Mouse (Mus musculus) lung, postnatal 10 days (tissue): Measurements from ENCODE around the gene Aldh5a1.

Experiments
- DNase-seq: peaks from one replicate; pipeline ENCODE4 v3.0.0; 2021

The Aldh5a1 gene

DNA sequence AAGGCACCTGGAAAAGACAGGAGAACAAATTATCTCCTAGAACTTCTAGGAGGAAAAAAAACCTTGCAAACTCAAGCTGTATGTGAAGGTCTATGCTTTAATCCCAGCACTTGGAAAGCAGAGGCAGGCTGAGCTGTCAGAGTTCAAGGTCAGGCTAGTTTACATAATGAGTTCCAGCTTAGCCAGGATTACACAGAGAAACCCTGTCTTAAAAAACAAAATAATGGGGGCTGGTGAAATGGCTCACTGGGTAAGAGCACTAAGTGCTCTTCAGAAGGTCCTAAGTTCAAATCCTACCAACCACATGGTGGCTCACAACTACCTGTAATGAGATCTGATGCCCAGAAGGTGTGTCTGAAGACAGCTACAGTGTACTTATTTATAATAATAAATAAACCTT, 6.9 kb downstream of the Aldh5a1 start:
- no peak for DNase-seq

DNA sequence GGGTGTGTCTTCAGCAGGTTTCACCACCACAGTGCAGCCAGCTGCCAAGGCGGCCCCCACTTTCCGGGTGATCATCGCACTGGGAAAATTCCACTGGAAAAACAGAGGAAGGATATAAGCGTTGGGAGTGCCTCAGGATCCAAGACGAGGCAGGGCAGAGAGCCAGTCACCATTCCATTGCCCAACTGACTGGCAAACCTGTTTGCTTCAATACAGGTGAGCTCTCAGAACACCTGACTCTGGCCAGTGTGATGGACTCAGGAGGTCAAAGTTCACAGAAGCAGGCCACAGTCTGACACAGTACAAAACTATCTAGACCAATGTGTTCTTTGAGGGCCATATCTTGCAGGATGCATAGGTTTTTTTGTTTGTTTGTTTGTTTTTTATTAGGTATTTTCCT, 13.5 kb downstream of the Aldh5a1 start:
- DNase-seq, result no peak

- peak; percentile 48 for DNase-seq
Measured at GRCm38 (mm10) chr13:24921281-24921680, 16.2 kb downstream of the Aldh5a1 start.

DNA sequence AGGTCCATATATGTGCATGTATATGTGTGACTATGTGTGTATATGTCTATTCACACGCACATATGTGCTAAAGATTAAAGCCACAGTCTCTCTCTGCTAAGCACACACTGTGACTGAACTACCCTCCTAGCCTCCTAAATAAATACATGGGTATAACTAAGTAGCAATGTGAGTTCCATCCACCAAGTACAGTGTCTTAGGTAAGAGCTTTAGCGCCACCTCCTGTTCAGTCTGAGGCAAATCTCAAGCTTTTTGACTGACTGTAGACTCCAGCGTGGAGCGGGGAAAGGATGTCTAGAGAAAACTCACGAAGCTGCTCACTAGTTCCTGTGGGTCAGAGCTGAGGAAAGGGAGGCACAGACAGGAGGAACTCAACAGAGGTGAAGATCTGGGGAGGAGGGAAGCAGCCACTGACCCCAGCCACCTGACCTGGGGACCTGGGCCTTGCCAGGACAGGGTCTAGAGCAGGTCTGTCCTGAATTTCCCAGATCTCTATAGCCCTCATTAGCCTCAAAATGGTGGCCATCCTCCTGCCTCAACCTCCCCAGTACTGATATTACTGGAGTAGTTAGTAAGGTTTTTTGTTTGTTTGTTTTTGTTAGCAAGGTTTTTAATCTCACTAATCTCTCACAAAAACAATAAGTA, 17.0 kb downstream of the Aldh5a1 start:
- peak; percentile 78 for DNase-seq

- no peak for DNase-seq
Measured at GRCm38 (mm10) chr13:24915831-24916230, 21.6 kb downstream of the Aldh5a1 start.

GRCm38 (mm10) chr13:24914915-24915314, 22.5 kb downstream of the Aldh5a1 start:
- no peak for DNase-seq

DNA sequence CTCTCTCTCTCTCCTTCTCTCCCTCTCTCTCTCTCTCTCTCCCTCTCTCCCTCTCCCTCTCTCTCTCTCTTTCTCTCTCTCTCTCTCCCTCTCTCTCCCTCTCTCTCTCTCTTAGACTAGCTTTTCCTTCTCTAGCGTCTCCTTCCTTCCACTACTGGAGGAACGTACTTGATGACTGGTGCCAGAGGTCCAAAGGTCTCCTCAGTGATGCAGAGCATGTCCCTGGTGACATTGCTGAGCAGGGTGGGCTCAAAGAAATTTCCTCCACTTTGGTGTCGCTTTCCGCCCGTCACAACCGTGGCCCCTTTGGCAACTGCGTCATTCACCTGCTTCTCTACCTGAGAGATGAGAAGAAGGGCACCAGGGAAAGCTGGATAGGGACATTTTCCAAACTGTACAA, 23.9 kb downstream of the Aldh5a1 start:
- no peak for DNase-seq

- no peak for DNase-seq
Measured at GRCm38 (mm10) chr13:24909112-24909511, 28.3 kb downstream of the Aldh5a1 start.

GRCm38 (mm10) chr13:24906831-24907570, 30.5 kb downstream of the Aldh5a1 start:
- no peak for DNase-seq

- no peak for DNase-seq
Measured at GRCm38 (mm10) chr13:24905422-24905821, 32.0 kb downstream of the Aldh5a1 start.

- DNase-seq, result no peak
Measured at GRCm38 (mm10) chr13:24903412-24903811, 34.0 kb downstream of the Aldh5a1 start.

DNA sequence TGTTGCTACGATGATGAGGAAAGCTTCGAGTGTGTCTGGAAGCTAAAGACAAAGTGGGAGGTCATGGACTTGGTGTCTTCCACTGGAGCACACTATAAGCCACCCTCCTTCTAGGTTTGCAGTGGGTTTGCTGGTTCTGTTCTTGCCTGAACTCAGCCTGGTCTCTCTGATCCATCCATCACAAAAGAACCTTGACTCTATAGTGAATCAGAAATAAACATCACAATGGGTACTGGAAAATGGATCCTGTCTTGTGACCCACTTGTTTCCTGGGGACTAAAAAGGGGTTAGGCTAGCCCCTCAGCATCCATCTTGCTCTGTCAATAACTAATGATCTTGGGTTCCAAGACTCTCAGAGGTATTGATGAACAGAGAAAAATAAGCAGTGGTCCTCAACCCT, 35.5 kb downstream of the Aldh5a1 start:
- no peak for DNase-seq

DNA sequence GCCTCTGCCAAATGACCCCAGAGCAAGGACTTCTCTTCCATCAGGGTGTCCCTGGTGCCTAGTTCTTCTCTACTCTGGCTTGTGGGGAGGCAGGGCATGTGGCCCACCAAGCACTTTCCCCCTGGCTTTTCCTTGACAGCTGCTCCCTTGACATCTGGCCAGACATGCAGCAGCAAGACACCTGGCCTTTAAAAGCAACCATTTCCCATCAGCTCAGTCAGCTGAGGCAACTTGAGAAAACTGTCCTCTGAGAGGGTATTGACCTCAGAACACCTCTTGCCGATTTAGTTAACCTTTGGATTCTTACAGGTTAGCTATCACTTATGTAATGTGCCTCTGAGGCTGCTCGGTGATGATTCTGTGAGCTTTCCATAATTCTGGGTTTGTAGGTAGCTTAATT, 43.6 kb downstream of the Aldh5a1 start:
- DNase-seq, result no peak

- DNase-seq, result no peak
Measured at GRCm38 (mm10) chr13:24892516-24892915, 44.9 kb downstream of the Aldh5a1 start.

DNA sequence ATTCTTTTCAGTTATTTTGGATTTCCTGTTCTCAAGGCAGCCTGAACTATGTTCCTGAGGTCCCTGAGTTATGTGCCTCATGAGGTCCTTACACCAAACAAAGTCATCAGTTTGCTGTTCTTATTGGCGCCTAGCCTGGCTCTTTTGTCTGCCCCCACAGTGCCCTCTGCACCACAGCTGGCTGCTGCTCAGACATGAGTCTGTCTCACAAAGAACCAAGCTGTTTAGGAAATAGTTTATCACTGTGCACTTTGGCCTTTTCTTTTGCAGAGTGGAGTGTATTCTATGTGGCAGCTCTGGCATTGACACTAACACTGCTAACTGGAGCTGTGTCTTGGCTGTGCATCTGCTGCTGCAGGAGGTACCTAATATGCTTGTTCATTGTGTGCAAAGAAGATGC, 47.9 kb downstream of the Aldh5a1 start:
- peak; percentile 7 for DNase-seq

DNA sequence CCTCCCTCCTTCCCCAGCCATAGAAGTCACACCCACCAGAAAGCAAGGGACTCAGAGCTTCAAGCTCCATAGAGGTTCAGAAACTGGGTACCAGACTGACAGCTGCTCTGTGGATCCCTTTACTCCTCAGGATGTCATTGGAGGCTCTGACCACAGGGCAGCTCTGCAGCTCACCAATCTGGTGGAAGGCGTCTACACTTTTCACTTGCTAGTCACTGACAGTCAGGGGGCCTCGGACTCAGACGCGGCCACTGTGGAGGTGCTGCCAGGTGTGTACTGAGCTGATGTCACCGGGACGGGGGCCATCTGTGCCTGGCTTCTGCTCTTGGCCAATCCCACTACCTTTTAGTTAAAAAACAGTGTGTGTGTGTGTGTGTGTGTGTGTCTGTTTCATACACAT, 55.0 kb downstream of the Aldh5a1 start:
- DNase-seq, result peak; percentile 41

- no peak for DNase-seq
Measured at GRCm38 (mm10) chr13:24880704-24881103, 56.8 kb downstream of the Aldh5a1 start.

- DNase-seq, result no peak
Measured at GRCm38 (mm10) chr13:24880208-24880607, 57.3 kb downstream of the Aldh5a1 start.

DNA sequence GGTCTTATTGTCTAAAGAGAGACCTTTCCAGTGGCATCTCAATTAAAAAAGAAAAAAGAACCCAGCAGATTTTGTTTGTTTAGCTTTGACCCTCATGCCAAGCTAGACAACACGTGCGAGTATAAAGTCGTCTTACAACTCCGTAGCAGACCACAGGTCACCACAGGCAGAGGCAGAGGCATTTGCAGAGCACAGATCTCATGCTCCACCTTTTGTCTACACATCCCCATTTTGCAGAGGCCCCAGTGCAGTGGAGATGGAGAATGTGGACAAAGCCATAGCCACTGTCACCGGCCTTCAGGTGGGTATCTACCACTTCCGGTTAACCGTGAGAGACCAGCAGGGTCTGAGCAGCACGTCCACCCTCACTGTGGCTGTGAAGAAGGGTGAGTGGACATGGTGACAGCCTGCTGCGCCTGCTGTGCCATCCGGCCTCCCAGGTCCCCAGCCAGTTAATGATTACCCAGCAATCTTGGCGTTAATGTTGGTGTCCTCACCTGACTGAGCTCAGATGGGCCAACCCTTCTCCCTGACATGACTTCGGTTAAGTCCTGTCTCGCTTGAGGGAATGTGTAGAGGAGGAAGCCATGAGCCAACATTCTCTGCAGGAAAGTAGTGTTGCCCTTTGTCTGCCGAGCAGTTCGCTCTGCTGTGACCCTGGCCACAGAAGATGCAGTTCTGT, 58.0 kb downstream of the Aldh5a1 start:
- no peak for DNase-seq

GRCm38 (mm10) chr13:24868233-24868632, 69.2 kb downstream of the Aldh5a1 start:
- no peak for DNase-seq

GRCm38 (mm10) chr13:24867789-24868188, 69.7 kb downstream of the Aldh5a1 start:
- DNase-seq, result no peak

DNA sequence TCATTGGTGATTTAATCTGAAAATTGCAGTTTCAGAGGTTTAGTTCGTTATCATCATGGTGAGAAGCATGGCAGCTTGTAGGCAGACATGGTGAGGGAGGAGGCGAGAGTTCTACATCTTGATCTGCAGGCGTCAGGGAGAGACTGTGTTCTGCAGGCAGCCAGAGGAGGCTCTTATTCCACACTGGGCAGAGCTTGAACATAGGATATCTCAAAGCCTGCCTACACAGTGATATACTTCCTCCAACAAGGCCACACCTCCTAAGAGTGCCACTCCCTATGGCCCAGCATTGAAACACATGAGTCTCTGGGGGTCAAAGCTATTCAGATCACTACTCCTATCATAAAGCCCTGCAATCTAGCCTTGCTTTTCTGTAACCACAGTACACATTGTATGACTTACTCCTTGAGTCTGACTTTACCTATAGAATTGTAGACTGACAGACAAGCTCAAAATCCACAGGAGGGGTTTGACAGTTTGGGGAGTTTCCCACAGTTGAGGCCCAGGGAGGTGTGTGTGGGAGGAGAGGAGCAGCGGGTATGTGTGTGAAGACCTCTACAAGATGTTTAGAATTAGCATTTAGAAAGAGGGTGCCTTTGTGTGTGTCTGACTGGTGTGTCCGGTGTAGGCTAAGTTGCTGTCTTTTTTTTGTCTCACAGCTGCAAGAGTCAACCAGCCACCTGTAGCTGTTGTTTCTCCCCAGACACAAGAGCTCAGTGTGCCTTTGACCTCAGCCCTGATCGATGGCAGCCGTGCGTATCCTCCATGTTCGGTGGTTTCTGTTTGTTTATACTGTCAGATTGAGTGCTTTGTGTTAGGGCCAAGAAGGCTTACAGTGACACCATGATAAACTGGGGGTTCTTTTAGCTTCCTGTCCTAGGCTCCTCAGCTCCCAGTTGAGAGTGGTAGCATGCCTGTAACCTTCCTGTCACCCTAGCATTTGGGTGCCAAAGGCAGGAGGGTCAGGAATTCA, 70.7 kb downstream of the Aldh5a1 start:
- no peak for DNase-seq

DNA sequence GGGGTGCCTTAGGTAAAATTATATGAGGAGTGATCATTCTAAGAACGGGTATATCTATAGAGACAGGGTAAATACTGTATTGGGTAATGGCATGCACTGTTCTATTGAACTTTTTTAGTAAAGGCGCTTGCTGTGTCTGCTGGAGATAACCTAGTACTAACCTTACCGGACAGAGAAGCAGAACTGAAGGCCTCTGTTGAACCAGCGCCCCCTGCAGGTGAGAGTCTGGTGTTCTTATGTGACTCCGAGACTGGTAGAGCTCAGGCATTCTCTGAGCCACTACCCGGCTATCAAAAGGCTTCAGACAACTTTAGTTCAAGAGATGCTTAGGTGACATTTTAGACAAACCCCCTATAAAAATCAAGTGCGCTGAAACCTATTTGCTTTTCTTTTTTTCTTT, 74.9 kb downstream of the Aldh5a1 start:
- DNase-seq, result peak; percentile 44
